Mouse (Mus musculus): ENCODE results near the gene 2010111I01Rik. TPM values are rescaled to one million over a fixed set of nuclear protein-coding genes. Genes with fewer than 3 reads are reported as not detected.
A peak's percentile ranks its signal among the peaks of the same experiment; 100 is the strongest.

The 2010111I01Rik gene
- polyA plus RNA-seq, 1 experiment: 144 TPM

DNA sequence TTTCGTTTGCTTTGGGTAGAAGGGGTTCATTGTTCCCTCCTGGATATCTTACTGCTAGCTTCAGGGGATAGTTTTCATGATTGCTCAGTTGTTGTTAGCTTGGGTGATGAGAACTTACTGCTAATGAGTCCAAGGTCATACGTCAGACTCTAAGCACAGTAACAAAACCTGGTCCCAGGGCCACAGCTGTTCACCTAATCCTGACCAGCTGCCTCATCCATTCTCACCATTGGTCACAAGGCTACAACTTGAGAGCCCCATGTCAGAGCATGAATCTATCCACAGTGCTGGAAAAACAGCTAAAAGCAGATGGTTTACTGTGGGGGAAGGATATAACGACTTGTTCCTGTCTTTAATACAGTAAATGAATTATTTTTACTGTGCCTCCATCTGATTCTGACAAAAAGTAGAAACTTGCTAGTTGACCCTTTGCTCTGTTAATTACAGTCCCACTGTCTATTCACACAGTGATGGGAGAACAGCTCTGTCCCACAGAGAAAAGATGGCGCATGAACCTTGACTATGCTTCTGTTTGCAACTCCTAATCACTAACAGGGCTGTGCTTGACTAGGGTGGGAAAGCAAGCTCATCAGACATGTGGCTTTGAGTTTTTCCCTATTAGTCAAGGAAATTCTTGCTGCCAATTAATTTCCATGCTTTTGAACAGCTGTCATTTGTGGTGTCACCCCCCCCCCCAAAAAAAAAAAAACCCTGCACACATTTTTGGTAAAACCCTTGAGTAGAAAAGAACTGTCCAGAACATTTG is 103.9 kb downstream of the 2010111I01Rik start:
- H3K4me2 ChIP-seq (ENCODE audit: low read depth): peak overlapping the region; percentile 16
- no peak overlapping the region for H3ac ChIP-seq (ENCODE audit: control insufficient read depth, insufficient read length)
- TF ChIP-seq POLR2AphosphoS2 (IDR thresholded peaks at IDR 0.05; ENCODE audit: insufficient read length, low read depth): no peak
- TF ChIP-seq USF1 (IDR thresholded peaks at IDR 0.05; ENCODE audit: low read depth): no peak
- TF ChIP-seq CEBPB (IDR thresholded peaks at IDR 0.05; ENCODE audit: insufficient read depth, poor library complexity, severe bottlenecking): no peak
- no peak for TF ChIP-seq E2F4 (IDR thresholded peaks at IDR 0.05; ENCODE audit: insufficient read depth)
- peak; percentile 95 for TF ChIP-seq TCF12 (IDR thresholded peaks at IDR 0.05; ENCODE audit: insufficient read depth, poor library complexity, severe bottlenecking)
- no peak for TF ChIP-seq SRF (IDR thresholded peaks at IDR 0.05; ENCODE audit: control insufficient read depth, insufficient read length, low read depth)
- no peak for TF ChIP-seq REST (IDR thresholded peaks at IDR 0.05; ENCODE audit: insufficient read depth, insufficient read length)
- peak; percentile 87 for TF ChIP-seq TCF3 (IDR thresholded peaks at IDR 0.05; ENCODE audit: insufficient read length, low read depth)
- peak; percentile 91 to 95 (median 95) for TF ChIP-seq MYOD1 (IDR thresholded peaks at IDR 0.05; ENCODE audit: control insufficient read depth in 1 of 3, insufficient read length in 2 of 3, low read depth in 2 of 3)
- TF ChIP-seq MAX (IDR thresholded peaks at IDR 0.05; ENCODE audit: low read depth): no peak
- TF ChIP-seq POLR2A (IDR thresholded peaks at IDR 0.05; ENCODE audit: insufficient read length, low read depth): no peak
- TF ChIP-seq MYOG (IDR thresholded peaks at IDR 0.05; ENCODE audit: control insufficient read depth in 1 of 3, insufficient read depth in 1 of 3, insufficient read length in 2 of 3, low read depth in 2 of 3): peak; percentile 61 to 93 (median 93)
- H3K36me3 ChIP-seq (ENCODE audit: control insufficient read depth, insufficient read depth): no peaks in the 10 kb centered on the region
- H3K27me3 ChIP-seq (ENCODE audit: control insufficient read depth, insufficient read depth, insufficient read length): no peaks in the 10 kb centered on the region
- H3K4me3 ChIP-seq: no peak overlapping the region
- no peaks in the 10 kb centered on the region for H3K79me2 ChIP-seq (ENCODE audit: control insufficient read depth, insufficient read depth)

DNA sequence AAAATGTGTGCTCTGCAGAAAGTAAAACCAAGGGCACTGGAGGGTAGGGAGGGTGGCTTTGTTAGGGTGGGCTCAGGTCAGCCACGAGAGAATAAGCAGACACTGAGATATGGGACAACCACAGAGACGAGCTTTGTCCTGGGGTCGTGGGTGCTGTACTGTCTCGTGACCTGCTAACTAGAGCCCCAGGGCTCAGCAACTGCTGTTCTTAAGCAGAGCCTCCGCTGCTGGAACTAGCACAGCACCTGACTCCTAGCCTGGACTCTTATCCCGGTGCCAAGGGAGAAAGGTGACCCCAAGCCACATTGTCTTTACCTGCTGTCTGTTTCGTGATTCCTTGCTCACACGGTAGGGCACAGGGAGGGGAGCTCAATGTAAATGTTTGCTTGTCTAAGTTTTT is 107.2 kb downstream of the 2010111I01Rik start:
- Histone ChIP-seq H3K36me3 (ENCODE audit: control insufficient read depth, insufficient read depth) (no peaks in the 10 kb centered on the region), H3K27me3 (ENCODE audit: control insufficient read depth, insufficient read depth, insufficient read length) (no peaks in the 10 kb centered on the region), H3ac (ENCODE audit: control insufficient read depth, insufficient read length) (no peak overlapping the region), H3K4me3 (no peak overlapping the region), H3K79me2 (ENCODE audit: control insufficient read depth, insufficient read depth) (no peaks in the 10 kb centered on the region), H3K4me2 (ENCODE audit: low read depth) (no peak overlapping the region)
- TF ChIP-seq MYOG (IDR thresholded peaks at IDR 0.05; ENCODE audit: control insufficient read depth in 1 of 3, insufficient read depth in 1 of 3, insufficient read length in 2 of 3, low read depth in 2 of 3): no peak
- no peak for TF ChIP-seq CEBPB (IDR thresholded peaks at IDR 0.05; ENCODE audit: insufficient read depth, poor library complexity, severe bottlenecking)
- TF ChIP-seq USF1 (IDR thresholded peaks at IDR 0.05; ENCODE audit: low read depth): no peak
- TF ChIP-seq MAX (IDR thresholded peaks at IDR 0.05; ENCODE audit: low read depth): no peak
- no peak for TF ChIP-seq TCF3 (IDR thresholded peaks at IDR 0.05; ENCODE audit: insufficient read length, low read depth)
- no peak for TF ChIP-seq POLR2AphosphoS2 (IDR thresholded peaks at IDR 0.05; ENCODE audit: insufficient read length, low read depth)
- no peak for TF ChIP-seq POLR2A (IDR thresholded peaks at IDR 0.05; ENCODE audit: insufficient read length, low read depth)
- no peak for TF ChIP-seq TCF12 (IDR thresholded peaks at IDR 0.05; ENCODE audit: insufficient read depth, poor library complexity, severe bottlenecking)
- no peak for TF ChIP-seq REST (IDR thresholded peaks at IDR 0.05; ENCODE audit: insufficient read depth, insufficient read length)

DNA sequence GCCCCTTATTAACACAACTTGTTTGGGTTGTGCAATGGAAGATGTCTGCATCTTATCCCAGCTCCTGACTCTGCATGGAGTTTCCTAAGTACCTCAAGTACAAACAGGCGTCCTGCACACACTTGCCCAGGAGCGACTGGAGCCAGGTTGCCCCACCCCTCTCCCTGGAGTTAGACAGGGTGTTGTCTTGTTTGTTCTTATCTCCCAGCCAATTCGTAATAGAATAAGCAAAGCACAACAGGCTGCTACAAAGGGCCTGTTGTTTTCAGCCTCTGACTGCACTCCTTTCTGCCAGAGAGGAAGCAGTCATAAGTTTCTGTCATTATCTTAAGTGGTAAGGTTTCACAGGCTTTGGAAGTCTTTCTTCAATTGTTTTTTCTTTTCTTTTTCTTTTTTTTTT is 107.7 kb downstream of the 2010111I01Rik start:
- Histone ChIP-seq H3ac (ENCODE audit: control insufficient read depth, insufficient read length) (no peak overlapping the region), H3K4me3 (no peak overlapping the region), H3K36me3 (ENCODE audit: control insufficient read depth, insufficient read depth) (no peaks in the 10 kb centered on the region), H3K79me2 (ENCODE audit: control insufficient read depth, insufficient read depth) (no peaks in the 10 kb centered on the region), H3K27me3 (ENCODE audit: control insufficient read depth, insufficient read depth, insufficient read length) (no peaks in the 10 kb centered on the region), H3K4me2 (ENCODE audit: low read depth) (no peak overlapping the region)
- TF ChIP-seq CEBPB (IDR thresholded peaks at IDR 0.05; ENCODE audit: insufficient read depth, poor library complexity, severe bottlenecking) (no peak), POLR2A (IDR thresholded peaks at IDR 0.05; ENCODE audit: insufficient read length, low read depth) (no peak), SRF (IDR thresholded peaks at IDR 0.05; ENCODE audit: control insufficient read depth, insufficient read length, low read depth) (no peak), E2F4 (IDR thresholded peaks at IDR 0.05; ENCODE audit: insufficient read depth) (no peak), MYOD1 (IDR thresholded peaks at IDR 0.05; ENCODE audit: control insufficient read depth in 1 of 3, insufficient read length in 2 of 3, low read depth in 2 of 3) (no peak), TCF12 (IDR thresholded peaks at IDR 0.05; ENCODE audit: insufficient read depth, poor library complexity, severe bottlenecking) (no peak), TCF3 (IDR thresholded peaks at IDR 0.05; ENCODE audit: insufficient read length, low read depth) (no peak), MAX (IDR thresholded peaks at IDR 0.05; ENCODE audit: low read depth) (no peak)

DNA sequence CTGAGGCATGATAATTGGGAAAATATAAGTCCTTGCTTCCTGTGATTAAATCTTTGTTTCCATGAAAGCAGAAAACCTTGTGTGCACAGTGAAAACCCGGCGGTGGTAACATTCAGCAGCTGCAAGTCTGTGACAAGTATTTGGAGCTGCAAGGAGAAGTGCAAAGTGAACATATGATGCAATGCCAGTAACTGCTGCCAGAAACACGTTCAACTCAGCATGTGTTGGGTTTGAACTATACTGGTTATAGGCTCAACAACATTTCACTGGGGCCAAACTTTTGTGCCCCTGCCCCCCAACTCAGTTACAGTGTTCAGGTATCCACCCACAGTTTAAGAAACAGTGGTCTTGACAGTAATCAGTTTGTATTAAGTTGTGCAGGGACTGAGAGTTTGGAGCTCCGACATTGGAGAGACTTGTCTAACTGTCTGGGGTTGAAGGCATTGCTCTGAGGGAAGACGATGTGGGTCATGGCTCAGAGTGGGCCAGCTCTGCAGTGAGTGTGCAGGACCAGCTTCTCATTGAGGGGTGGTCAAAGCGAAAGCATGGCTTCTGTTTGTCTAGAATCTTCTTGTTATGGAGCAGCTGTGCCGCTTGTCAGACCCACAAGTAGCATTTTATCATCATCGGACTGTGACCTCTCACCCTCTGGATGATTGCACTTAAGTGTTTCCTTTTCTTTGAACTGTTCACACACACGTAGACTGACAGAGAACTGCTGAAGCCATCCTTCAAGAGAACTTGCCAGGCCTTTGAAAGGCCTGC is 109.4 kb downstream of the 2010111I01Rik start:
- Histone ChIP-seq H3K4me2 (ENCODE audit: low read depth) (no peak overlapping the region), H3K36me3 (ENCODE audit: control insufficient read depth, insufficient read depth) (no peaks in the 10 kb centered on the region)

More for the DNA sequence above, 109.4 kb downstream of the 2010111I01Rik start:
- H3K79me2 ChIP-seq (ENCODE audit: control insufficient read depth, insufficient read depth): no peaks in the 10 kb centered on the region
- H3K4me3 ChIP-seq: no peak overlapping the region
- TF ChIP-seq TCF12 (IDR thresholded peaks at IDR 0.05; ENCODE audit: insufficient read depth, poor library complexity, severe bottlenecking) (no peak), MYOD1 (IDR thresholded peaks at IDR 0.05; ENCODE audit: control insufficient read depth in 1 of 3, insufficient read length in 2 of 3, low read depth in 2 of 3) (peak in 1 of 3 experiments; percentile 55), CEBPB (IDR thresholded peaks at IDR 0.05; ENCODE audit: insufficient read depth, poor library complexity, severe bottlenecking) (peak; percentile 91), MYOG (IDR thresholded peaks at IDR 0.05; ENCODE audit: control insufficient read depth in 1 of 3, insufficient read depth in 1 of 3, insufficient read length in 2 of 3, low read depth in 2 of 3) (no peak)
- H3K27me3 ChIP-seq (ENCODE audit: control insufficient read depth, insufficient read depth, insufficient read length): no peaks in the 10 kb centered on the region
- H3ac ChIP-seq (ENCODE audit: control insufficient read depth, insufficient read length): no peak overlapping the region
